8 mouse cellular contexts compared by ENCODE assay signal in genomic region chr9:61372976-61373633, GRCm38 (mm10). TPM values are rescaled to one million over a fixed set of nuclear protein-coding genes. Genes with fewer than 3 reads are reported as not detected.
DNase-seq lines count a peak whose midpoint lies in the region; ATAC-seq lines count a peak whose summit lies in the region.

No protein-coding gene starts in this region.

- peaks cover 55% of the 10 kb centered on the region for H3K4me1 ChIP-seq in intestine, embryonic 16.5 days (ENCODE audit: control insufficient read depth, insufficient read depth, low read length)

- H3K27me3 ChIP-seq in intestine, embryonic 16.5 days (replicated peaks; ENCODE audit: control insufficient read depth, insufficient read depth, low read length) = no peaks in the 10 kb centered on the region

- DNase-seq in thymus, adult 18-20 months = peak; percentile 47 to 63
- DNase-seq in thymus, postnatal 25 days = no peak
- DNase-seq in cerebellum, adult 18-20 months = peak; percentile 51 to 71
- peak; percentile 43 for DNase-seq in gastrocnemius, postnatal 25 days
- peak; percentile 55 for DNase-seq in lung, postnatal 14 days
- peak; percentile 61 for DNase-seq in right cerebral cortex, postnatal 4 days

- peak overlapping the region; percentile 96 for H3K9ac ChIP-seq in intestine, embryonic 16.5 days (ENCODE audit: low read depth, low read length)

- no peaks in the 10 kb centered on the region for H3K9me3 ChIP-seq in intestine, embryonic 16.5 days (ENCODE audit: control insufficient read depth, low read length)

- H3K36me3 ChIP-seq in intestine, embryonic 16.5 days (ENCODE audit: control insufficient read depth, insufficient read depth, low read length) = no peaks in the 10 kb centered on the region

- no peak for ATAC-seq in intestine, embryonic 16.5 days
- ATAC-seq in erythroid progenitor cell, adult 5-6 weeks (replicated peaks; ENCODE audit: low FRiP score, poor library complexity, severe bottlenecking) = no peak

- H3K4me3 ChIP-seq in intestine, embryonic 16.5 days (ENCODE audit: low read length) = peak overlapping the region; percentile 86

- H3K4me2 ChIP-seq in intestine, embryonic 16.5 days (ENCODE audit: low read depth, low read length) = peak overlapping the region; percentile 90

- under 1% methylated on average over 65 of the region's 66 CpGs for WGBS in intestine, embryonic 16.5 days

- peak overlapping the region; percentile 95 for H3K27ac ChIP-seq in intestine, embryonic 16.5 days (ENCODE audit: low read length)

RNA-seq across cellular contexts. Expression of gene Tle3, which starts 0.9 kb away (rescaled TPM):
- total RNA-seq in gastrocnemius, postnatal 25 days (2021) = 1 to 10 TPM; 7.9 to 10.0 TPM
- polyA plus RNA-seq in intestine, embryonic 16.5 days (2015; fragmentation: Nextera tagmentation; extraction: Ambion mirVana) = 15.9 and 18.8 TPM in 2 replicates
- total RNA-seq in erythroid progenitor cell, adult 5-6 weeks (2015; ENCODE audit: low replicate concordance) = 9.7 and 20.5 TPM in 2 replicates
- total RNA-seq in erythroid progenitor cell, adult 5-6 weeks (2017; ENCODE audit: low replicate concordance) = 14.6 and 23.9 TPM in 2 replicates
